Mouse (Mus musculus) hindbrain, embryonic 11.5 days (tissue): ENCODE data around the gene B230307C23Rik. TPM values are rescaled to one million over a fixed set of nuclear protein-coding genes. Genes with fewer than 3 reads are reported as not detected.

Experiments
- ATAC-seq: fragments of 200-750 bp; cut with Nextera tagmentation; 2 replicates; pipeline ENCODE4 v1.8.0; 2017; ENCODE audit warnings: mild to moderate bottlenecking, moderate TSS enrichment, moderate library complexity; ENCODE audit not compliant: low FRiP score
- DNase-seq: peaks from one replicate; pipeline ENCODE4 v3.0.0-alpha.2; 2015; ENCODE audit warnings: low spot score
- H3K27ac ChIP-seq: fragments of 300-500 bp; sonication (generic); 2 replicates; pipeline ENCODE4 v1.5.1; 2014; ENCODE audit warnings: mild to moderate bottlenecking, low read depth, low read length
- H3K27me3 ChIP-seq: fragments of 300-500 bp; sonication (generic); 2 replicates; pipeline ENCODE4 v1.6.1; 2014; ENCODE audit warnings: mild to moderate bottlenecking, low read length, moderate library complexity, mixed read lengths; ENCODE audit not compliant: control insufficient read depth, insufficient read depth
- H3K36me3 ChIP-seq: fragments of 300-500 bp; sonication (generic); 2 replicates; pipeline ENCODE4 v1.6.1; 2014; ENCODE audit warnings: mild to moderate bottlenecking, low read length, moderate library complexity, mixed read lengths; ENCODE audit not compliant: control insufficient read depth, insufficient read depth
- H3K4me1 ChIP-seq: fragments of 300-500 bp; sonication (generic); replicated peaks from 2 replicates; pipeline ENCODE4 v1.6.1; 2014; ENCODE audit warnings: low read length, mixed read lengths; ENCODE audit not compliant: control insufficient read depth, insufficient read depth
- H3K4me2 ChIP-seq: fragments of 300-500 bp; sonication (generic); replicated peaks from 2 replicates; pipeline ENCODE4 v1.6.1; 2014; ENCODE audit warnings: mild to moderate bottlenecking, low read depth, low read length
- H3K4me3 ChIP-seq: fragments of 300-500 bp; sonication (generic); 2 replicates; pipeline ENCODE4 v1.5.1; 2014; ENCODE audit warnings: low read depth, low read length
- H3K9ac ChIP-seq: fragments of 300-500 bp; sonication (generic); 2 replicates; pipeline ENCODE4 v1.6.1; 2014; ENCODE audit warnings: low read depth, low read length
- H3K9me3 ChIP-seq: fragments of 300-500 bp; sonication (generic); 2 replicates; pipeline ENCODE4 v1.6.1; 2016; ENCODE audit warnings: low read length; ENCODE audit not compliant: control insufficient read depth
- WGBS: fragments of 180-500 bp; shearing (Covaris S2); extraction: QIAGEN DNeasy Blood & Tissue Kit; methylation state at CpG from one replicate; pipeline ENCODE4 v1.1.7; 2014; 5-methylcytosine and 5-hydroxymethylcytosine counted together
- polyA plus RNA-seq: library from polyadenylated mRNA; unstranded; fragments of >200 nt; fragmentation: Nextera tagmentation; extraction: Ambion mirVana; gene quantifications from 2 replicates; pipeline ENCODE4 v1.2.1, GENCODE M21; 2014

B230307C23Rik gene
- polyA plus RNA-seq, 1 experiment from 2014 or later = 23.4 TPM

GRCm38 (mm10) chr16:97958401-97958973, 38.6 kb upstream of the B230307C23Rik start:
- H3K4me1 ChIP-seq = no peaks in the 10 kb centered on the region; the same call in 1 of the 2 replicates
- H3K27ac ChIP-seq = no peak overlapping the region
- no peak overlapping the region for H3K4me2 ChIP-seq
- H3K4me3 ChIP-seq = no peak overlapping the region
- H3K9me3 ChIP-seq = no peaks in the 10 kb centered on the region
- DNase-seq = no peak
- H3K9ac ChIP-seq = no peak overlapping the region
- ATAC-seq = no peak
- no peaks in the 10 kb centered on the region for H3K27me3 ChIP-seq
- H3K36me3 ChIP-seq = no peaks in the 10 kb centered on the region

- no peaks in the 10 kb centered on the region for H3K27me3 ChIP-seq
- H3K4me2 ChIP-seq = no peak overlapping the region
- no peak overlapping the region for H3K27ac ChIP-seq
- DNase-seq (no peak), ATAC-seq (no peak)
- H3K9me3 ChIP-seq = no peaks in the 10 kb centered on the region
- no peak overlapping the region for H3K4me3 ChIP-seq
- no peak overlapping the region for H3K9ac ChIP-seq
- no peaks in the 10 kb centered on the region; the same call in 1 of the 2 replicates for H3K4me1 ChIP-seq
- H3K36me3 ChIP-seq = no peaks in the 10 kb centered on the region
- 93% methylated on average over 3 of the region's 3 CpGs for WGBS
Observed at GRCm38 (mm10) chr16:97960348-97960747, 36.8 kb upstream of the B230307C23Rik start.

- no peaks in the 10 kb centered on the region for H3K36me3 ChIP-seq
- H3K27me3 ChIP-seq = no peaks in the 10 kb centered on the region
- H3K9ac ChIP-seq = peak overlapping the region; percentile 89
- H3K4me3 ChIP-seq = peak overlapping the region; percentile 86
- ATAC-seq (peak; percentile 56), DNase-seq (peak; percentile 39)
- peak overlapping the region; percentile 89 for H3K27ac ChIP-seq
- H3K9me3 ChIP-seq = no peaks in the 10 kb centered on the region
- no peaks in the 10 kb centered on the region; the same call in 1 of the 2 replicates for H3K4me1 ChIP-seq
- H3K4me2 ChIP-seq = peak overlapping the region; percentile 74
- WGBS = 14% methylated on average over 25 of the region's 36 CpGs
Observed at GRCm38 (mm10) chr16:97961381-97962150, 35.5 kb upstream of the B230307C23Rik start.

GRCm38 (mm10) chr16:97962151-97962948, 34.8 kb upstream of the B230307C23Rik start, which contains the start of the genes C2cd2 and Zbtb21:
C2cd2 (minus strand) TSS chr16:97962598.
Zbtb21 (minus strand) TSS chr16:97962622.
- under 1% methylated on average over 77 of the region's 78 CpGs for WGBS
- ATAC-seq (peak; percentile 99), DNase-seq (peak; percentile 97)
- Histone ChIP-seq H3K9me3 (no peaks in the 10 kb centered on the region), H3K4me2 (peak within 1 kb of the TSS; percentile 74), H3K9ac (peak within 1 kb of the TSS; percentile 89), H3K27me3 (no peaks in the 10 kb centered on the region), H3K36me3 (no peaks in the 10 kb centered on the region), H3K4me1 (no peaks in the 10 kb centered on the region; the same call in 1 of the 2 replicates), H3K4me3 (peak within 1 kb of the TSS; percentile 86), H3K27ac (peak within 1 kb of the TSS; percentile 89)

GRCm38 (mm10) chr16:97963956-97964540, 33.1 kb upstream of the B230307C23Rik start:
- Histone ChIP-seq H3K4me1 (no peaks in the 10 kb centered on the region; the same call in 1 of the 2 replicates), H3K4me3 (no peak overlapping the region), H3K4me2 (no peak overlapping the region), H3K36me3 (no peaks in the 10 kb centered on the region), H3K27me3 (no peaks in the 10 kb centered on the region), H3K27ac (no peak overlapping the region), H3K9me3 (no peaks in the 10 kb centered on the region), H3K9ac (no peak overlapping the region)
- DNase-seq (no peak), ATAC-seq (no peak)
- 87% methylated on average over 3 of the region's 3 CpGs for WGBS

GRCm38 (mm10) chr16:97977277-97977676, 19.8 kb upstream of the B230307C23Rik start:
- Histone ChIP-seq H3K4me3 (no peak overlapping the region), H3K9ac (no peak overlapping the region), H3K27ac (no peak overlapping the region), H3K4me2 (no peak overlapping the region), H3K36me3 (no peaks in the 10 kb centered on the region), H3K27me3 (no peaks in the 10 kb centered on the region), H3K4me1 (no peaks in the 10 kb centered on the region), H3K9me3 (no peaks in the 10 kb centered on the region)
- no peak for DNase-seq
- 73% methylated on average over 1 of the region's 1 CpGs for WGBS
- no peak for ATAC-seq

GRCm38 (mm10) chr16:97977722-97978121, 19.4 kb upstream of the B230307C23Rik start:
- H3K9ac ChIP-seq = no peak overlapping the region
- no peaks in the 10 kb centered on the region for H3K27me3 ChIP-seq
- ATAC-seq = no peak
- 77% methylated on average over 3 of the region's 3 CpGs for WGBS
- no peaks in the 10 kb centered on the region for H3K4me1 ChIP-seq
- H3K27ac ChIP-seq = no peak overlapping the region
- no peaks in the 10 kb centered on the region for H3K36me3 ChIP-seq
- H3K4me3 ChIP-seq = no peak overlapping the region
- no peak overlapping the region for H3K4me2 ChIP-seq
- no peak for DNase-seq
- no peaks in the 10 kb centered on the region for H3K9me3 ChIP-seq

GRCm38 (mm10) chr16:97981362-97981761, 15.8 kb upstream of the B230307C23Rik start:
- DNase-seq (no peak), ATAC-seq (no peak)
- no peaks in the 10 kb centered on the region for H3K4me1 ChIP-seq
- H3K9ac ChIP-seq = no peak overlapping the region
- H3K4me3 ChIP-seq = no peak overlapping the region
- H3K4me2 ChIP-seq = no peak overlapping the region
- H3K9me3 ChIP-seq = no peaks in the 10 kb centered on the region
- no peak overlapping the region for H3K27ac ChIP-seq
- no peaks in the 10 kb centered on the region for H3K36me3 ChIP-seq
- 90% methylated on average over 1 of the region's 1 CpGs for WGBS
- H3K27me3 ChIP-seq = no peaks in the 10 kb centered on the region
